Mouse (Mus musculus) gastrocnemius, adult 8-10 months (tissue): ENCODE measurements at regions not wholly inside any gene's neighbourhood (a gene's known extent, or its start where the extent isn't known, plus 50 kb on each side); places are given as distances from the start of the nearest gene placed in this dataset.
"Not testable (repeated sequence)": the region's sequence is repeated elsewhere in the genome, so short reads cannot be mapped to it uniquely, and the experiment has no call there.

Source experiments
- DNase-seq, 2 experiments: peaks; one replicate each; pipeline ENCODE4 v3.0.0; 2022; ENCODE audit warnings: low spot score in 2 of 2

- no peak for DNase-seq
These were observed 160.7 kb downstream of the Basp1 start for GRCm38 (mm10) chr15:25252648-25253567.

GRCm38 (mm10) chr15:25245631-25246030 is 167.9 kb downstream of the Basp1 start:
- no peak for DNase-seq

GRCm38 (mm10) chr15:25237665-25238664 is 175.6 kb downstream of the Basp1 start:
- no peak for DNase-seq

- DNase-seq: no peak
These were observed 177.3 kb downstream of the Basp1 start for GRCm38 (mm10) chr15:25236191-25236723.

GRCm38 (mm10) chr15:25234064-25234700 is 179.4 kb downstream of the Basp1 start:
- DNase-seq: no peak

GRCm38 (mm10) chr15:25230213-25230612 is 183.4 kb downstream of the Basp1 start:
- no peak for DNase-seq

- no peak for DNase-seq
These were observed 183.8 kb downstream of the Basp1 start for GRCm38 (mm10) chr15:25229807-25230206.

- DNase-seq: no peak
These were observed 186.1 kb downstream of the Basp1 start for GRCm38 (mm10) chr15:25227496-25227895.

- DNase-seq: no peak
These were observed 187.6 kb downstream of the Basp1 start for GRCm38 (mm10) chr15:25225936-25226335.

GRCm38 (mm10) chr15:25225431-25225830 is 188.1 kb downstream of the Basp1 start:
- DNase-seq: no peak

- DNase-seq: no peak
These were observed 191.8 kb downstream of the Basp1 start for GRCm38 (mm10) chr15:25221749-25222148.

GRCm38 (mm10) chr15:25216375-25216774 is 197.2 kb downstream of the Basp1 start:
- DNase-seq: no peak

GRCm38 (mm10) chr15:25202097-25202496 is 211.5 kb downstream of the Basp1 start:
- no peak for DNase-seq

GRCm38 (mm10) chr15:25200249-25200648 is 213.3 kb downstream of the Basp1 start:
- not testable (repeated sequence) for DNase-seq

GRCm38 (mm10) chr15:25187881-25188326 is 225.7 kb downstream of the Basp1 start:
- no peak for DNase-seq

- DNase-seq: no peak
These were observed 240.8 kb downstream of the Basp1 start for GRCm38 (mm10) chr15:25172755-25173154.

GRCm38 (mm10) chr15:25146371-25146770 is 267.2 kb downstream of the Basp1 start:
- DNase-seq: no peak

- no peak for DNase-seq
These were observed 269.3 kb downstream of the Basp1 start for GRCm38 (mm10) chr15:25144228-25144627.

- no peak for DNase-seq
These were observed 273.0 kb downstream of the Basp1 start for GRCm38 (mm10) chr15:25140389-25141181.

- DNase-seq: no peak
These were observed 276.5 kb downstream of the Basp1 start for GRCm38 (mm10) chr15:25137091-25137490.
